Mouse (Mus musculus) neural tube, embryonic 11.5 days (tissue): ENCODE results near the gene Zswim4. TPM values are rescaled to one million over a fixed set of nuclear protein-coding genes. Genes with fewer than 3 reads are reported as not detected.

Experiments used
- ATAC-seq: fragments of 200-750 bp; cut with Nextera tagmentation; 2 replicates; pipeline ENCODE4 v1.8.0; 2017; ENCODE audit warnings: moderate number of reproducible peaks, mild to moderate bottlenecking, moderate TSS enrichment, moderate library complexity; ENCODE audit not compliant: insufficient read depth, low FRiP score, low TSS enrichment
- DNase-seq: peaks from one replicate; pipeline ENCODE4 v3.0.0-alpha.2; 2015; ENCODE audit warnings: low spot score
- H3K27ac ChIP-seq: fragments of 300-500 bp; sonication (generic); 2 replicates; pipeline ENCODE4 v1.5.1; 2014; ENCODE audit warnings: low read depth, mild to moderate bottlenecking, low read length
- H3K27me3 ChIP-seq: fragments of 300-500 bp; sonication (generic); 2 replicates; pipeline ENCODE4 v1.6.1; 2014; ENCODE audit warnings: mild to moderate bottlenecking, low read length, mixed read lengths; ENCODE audit not compliant: control insufficient read depth, insufficient read depth
- H3K36me3 ChIP-seq: fragments of 300-500 bp; sonication (generic); 2 replicates; pipeline ENCODE4 v1.6.1; 2014; ENCODE audit warnings: mild to moderate bottlenecking, low read length, moderate library complexity, mixed read lengths; ENCODE audit not compliant: control insufficient read depth, insufficient read depth
- H3K4me1 ChIP-seq: fragments of 300-500 bp; sonication (generic); 2 replicates; pipeline ENCODE4 v1.6.1; 2014; ENCODE audit warnings: low read length, mixed read lengths; ENCODE audit not compliant: control insufficient read depth, insufficient read depth
- H3K4me2 ChIP-seq: fragments of 300-500 bp; sonication (generic); 2 replicates; pipeline ENCODE4 v1.6.1; 2014; ENCODE audit warnings: low read depth, mild to moderate bottlenecking, moderate library complexity
- H3K4me3 ChIP-seq: fragments of 300-500 bp; sonication (generic); 2 replicates; pipeline ENCODE4 v1.5.1; 2014; ENCODE audit warnings: low read depth, low read length
- H3K9ac ChIP-seq: fragments of 300-500 bp; sonication (generic); 2 replicates; pipeline ENCODE4 v1.6.1; 2014; ENCODE audit warnings: mild to moderate bottlenecking, low read length
- H3K9me3 ChIP-seq: fragments of 300-500 bp; sonication (generic); 2 replicates; pipeline ENCODE4 v1.6.1; 2016; ENCODE audit warnings: low read length; ENCODE audit not compliant: control insufficient read depth
- WGBS: fragments of 180-500 bp; shearing (Covaris S2); extraction: QIAGEN DNeasy Blood & Tissue Kit; methylation state at CpG from one replicate; pipeline ENCODE4 v1.1.7; 2014; 5-methylcytosine and 5-hydroxymethylcytosine counted together
- polyA plus RNA-seq: library from polyadenylated mRNA; unstranded; fragments of >200 nt; fragmentation: Nextera tagmentation; extraction: Ambion mirVana; gene quantifications from 2 replicates; pipeline ENCODE4 v1.2.1, GENCODE M21; 2014

The Zswim4 gene
- polyA plus RNA-seq, 1 experiment from 2014 or later = 35.5 TPM

- H3K9me3 ChIP-seq = no peaks in the 10 kb centered on the region
- no peaks in the 10 kb centered on the region for H3K27me3 ChIP-seq
- WGBS = 2% methylated on average over 51 of the region's 87 CpGs
- peak overlapping the region; percentile 89 for H3K4me3 ChIP-seq
- DNase-seq (peak; percentile 73), ATAC-seq (peak; percentile 5; the same call in 1 of the 2 replicates)
- H3K4me2 ChIP-seq = peak overlapping the region; percentile 85
- peak overlapping the region; percentile 90 for H3K27ac ChIP-seq
- H3K4me1 ChIP-seq = peaks cover 43% of the 10 kb centered on the region
- peak overlapping the region; percentile 100 for H3K9ac ChIP-seq
- H3K36me3 ChIP-seq = no peaks in the 10 kb centered on the region
These were observed 53.4 kb downstream of the Zswim4 start for GRCm38 (mm10) chr8:84183261-84184084.

- 69% methylated on average over 4 of the region's 4 CpGs for WGBS
- Histone ChIP-seq H3K4me2 (peak overlapping the region; percentile 85), H3K27me3 (no peaks in the 10 kb centered on the region), H3K4me1 (peaks cover 43% of the 10 kb centered on the region), H3K27ac (peak overlapping the region; percentile 90), H3K9me3 (no peaks in the 10 kb centered on the region), H3K4me3 (peak overlapping the region; percentile 89), H3K9ac (peak overlapping the region; percentile 100), H3K36me3 (no peaks in the 10 kb centered on the region)
- no peak for DNase-seq
- ATAC-seq = no peak
These were observed 54.0 kb downstream of the Zswim4 start for GRCm38 (mm10) chr8:84182833-84183232.

GRCm38 (mm10) chr8:84180530-84181190, 56.2 kb downstream of the Zswim4 start:
- peaks cover 40% of the 10 kb centered on the region for H3K4me1 ChIP-seq
- ATAC-seq = peak; percentile 78

DNA sequence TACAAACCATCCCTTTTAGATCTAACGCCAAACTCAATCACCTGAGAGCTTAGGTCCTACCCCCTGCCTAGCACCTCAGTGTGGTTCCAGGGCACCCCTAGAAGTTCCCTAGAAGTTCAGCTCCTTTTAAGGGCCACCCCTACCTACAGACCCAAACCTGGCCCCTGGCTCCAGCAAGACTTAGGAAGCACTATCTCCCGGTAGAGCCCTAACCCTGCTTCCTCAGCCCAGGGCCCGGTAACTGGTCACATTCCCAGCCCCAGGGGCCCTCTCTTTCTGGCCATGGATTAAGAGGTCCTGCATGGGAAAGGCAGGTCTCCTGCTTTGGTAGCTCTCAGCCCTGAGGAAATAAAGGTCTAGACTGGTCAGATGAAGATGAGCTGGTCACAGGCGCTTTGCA, 56.9 kb downstream of the Zswim4 start:
- peak overlapping the region; percentile 55 for H3K4me2 ChIP-seq
- H3K36me3 ChIP-seq = peaks cover 4% of the 10 kb centered on the region; the same call in 1 of the 2 replicates
- no peaks in the 10 kb centered on the region for H3K27me3 ChIP-seq
- WGBS = 7% methylated on average over 4 of the region's 4 CpGs
- H3K4me3 ChIP-seq = peak overlapping the region; percentile 20
- H3K27ac ChIP-seq = peak overlapping the region; percentile 89
- H3K9me3 ChIP-seq = no peaks in the 10 kb centered on the region
- no peak for ATAC-seq
- H3K9ac ChIP-seq = peak overlapping the region; percentile 63
- peak; percentile 15 for DNase-seq
- H3K4me1 ChIP-seq = peaks cover 40% of the 10 kb centered on the region

More at GRCm38 (mm10) chr8:84180530-84181190, 56.2 kb downstream of the Zswim4 start:
- Histone ChIP-seq H3K36me3 (peaks cover 4% of the 10 kb centered on the region; the same call in 1 of the 2 replicates), H3K27ac (peak overlapping the region; percentile 89), H3K9ac (peak overlapping the region; percentile 63), H3K27me3 (no peaks in the 10 kb centered on the region), H3K4me2 (peak overlapping the region; percentile 55), H3K9me3 (no peaks in the 10 kb centered on the region), H3K4me3 (peak overlapping the region; percentile 20)
- peak; percentile 88 for DNase-seq
- under 1% methylated on average over 16 of the region's 16 CpGs for WGBS

- Histone ChIP-seq H3K27me3 (no peaks in the 10 kb centered on the region), H3K4me3 (no peak overlapping the region), H3K9ac (no peak overlapping the region), H3K27ac (no peak overlapping the region), H3K36me3 (peaks cover 9% of the 10 kb centered on the region), H3K9me3 (no peaks in the 10 kb centered on the region), H3K4me1 (peaks cover 40% of the 10 kb centered on the region), H3K4me2 (no peak overlapping the region)
- 79% methylated on average over 8 of the region's 8 CpGs for WGBS
- no peak for DNase-seq
- ATAC-seq = no peak
These were observed 58.3 kb downstream of the Zswim4 start for GRCm38 (mm10) chr8:84178592-84178991.

GRCm38 (mm10) chr8:84177405-84177804, 59.5 kb downstream of the Zswim4 start:
- H3K9me3 ChIP-seq = no peaks in the 10 kb centered on the region
- H3K9ac ChIP-seq = no peak overlapping the region
- H3K36me3 ChIP-seq = peaks cover 17% of the 10 kb centered on the region
- ATAC-seq = no peak
- H3K4me2 ChIP-seq = no peak overlapping the region
- 91% methylated on average over 3 of the region's 3 CpGs for WGBS
- DNase-seq = no peak
- H3K4me3 ChIP-seq = no peak overlapping the region
- peaks cover 34% of the 10 kb centered on the region for H3K4me1 ChIP-seq
- H3K27ac ChIP-seq = no peak overlapping the region
- H3K27me3 ChIP-seq = no peaks in the 10 kb centered on the region

DNA sequence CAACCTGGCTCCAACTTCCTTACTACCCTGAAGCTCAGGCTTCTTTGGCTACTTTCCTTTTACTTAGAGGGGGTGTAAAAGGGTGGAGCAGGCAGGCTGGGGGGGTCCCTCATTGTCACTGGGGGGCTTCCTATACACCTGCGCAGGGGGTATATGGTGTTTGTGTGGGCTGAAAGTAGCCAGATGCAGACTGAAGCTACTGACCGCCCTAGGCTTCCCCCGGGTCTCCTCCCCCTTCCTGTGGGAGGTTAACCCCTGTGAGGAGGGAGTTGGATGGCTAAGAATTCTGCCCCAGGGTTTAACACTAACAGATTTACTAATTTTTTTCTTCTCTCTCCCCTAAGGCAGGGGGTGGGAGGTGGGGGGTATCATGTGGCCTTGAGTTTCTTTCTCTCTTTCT, 60.3 kb downstream of the Zswim4 start:
- Histone ChIP-seq H3K36me3 (peaks cover 21% of the 10 kb centered on the region), H3K4me2 (no peak overlapping the region), H3K9me3 (no peaks in the 10 kb centered on the region), H3K4me3 (no peak overlapping the region), H3K27me3 (no peaks in the 10 kb centered on the region), H3K9ac (no peak overlapping the region), H3K27ac (no peak overlapping the region), H3K4me1 (peaks cover 28% of the 10 kb centered on the region)
- ATAC-seq (no peak), DNase-seq (no peak)
- WGBS = 41% methylated on average over 3 of the region's 3 CpGs

DNA sequence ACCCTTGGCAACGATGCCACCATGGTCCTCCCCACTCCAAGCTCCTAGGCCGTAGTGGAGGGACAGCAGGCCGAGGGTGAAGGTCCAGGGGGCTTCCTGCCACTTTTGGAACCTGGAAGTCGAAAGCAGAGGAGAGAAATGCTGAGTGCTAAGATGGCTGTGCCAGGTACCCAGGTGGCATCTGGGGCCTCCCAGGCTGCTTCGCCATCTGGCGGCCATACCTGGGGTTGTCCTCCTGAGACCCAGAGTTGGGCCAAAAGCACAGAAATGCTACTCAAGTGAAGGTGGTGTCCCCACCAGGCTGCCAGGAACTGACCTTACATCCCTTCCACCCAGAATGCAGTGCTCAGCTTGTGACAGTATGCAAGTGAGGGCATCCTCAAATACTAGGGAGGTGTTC, 63.0 kb downstream of the Zswim4 start:
- H3K4me3 ChIP-seq = no peak overlapping the region
- H3K9me3 ChIP-seq = no peaks in the 10 kb centered on the region
- no peak overlapping the region for H3K9ac ChIP-seq
- H3K4me1 ChIP-seq = peaks cover 5% of the 10 kb centered on the region
- ATAC-seq (no peak), DNase-seq (no peak)
- no peak overlapping the region for H3K4me2 ChIP-seq
- no peaks in the 10 kb centered on the region for H3K27me3 ChIP-seq
- WGBS = 82% methylated on average over 6 of the region's 6 CpGs
- H3K36me3 ChIP-seq = peaks cover 22% of the 10 kb centered on the region
- no peak overlapping the region for H3K27ac ChIP-seq
